Mouse (Mus musculus): ENCODE measurements at regions not wholly inside any gene's neighbourhood (a gene's known extent, or its start where the extent isn't known, plus 50 kb on each side); places are given as distances from the start of the nearest gene placed in this dataset.

GRCm38 (mm10) chr8:104041522-104041921 is 59.9 kb upstream of the Cdh5 start:
- TF ChIP-seq POLR2A (IDR thresholded peaks at IDR 0.05; ENCODE audit: low read depth, low read length) (no peak), CTCF (IDR thresholded peaks at IDR 0.05; ENCODE audit: borderline replicate concordance, insufficient read depth, low read length) (no peak)
